Mouse (Mus musculus) embryonic facial prominence, embryonic 12.5 days (tissue): ENCODE results near the gene Cped1. TPM values are rescaled to one million over a fixed set of nuclear protein-coding genes. Genes with fewer than 3 reads are reported as not detected.
"Not testable (repeated sequence)": the region's sequence is repeated elsewhere in the genome, so short reads cannot be mapped to it uniquely, and the experiment has no call there.

Experiments used
- ATAC-seq: fragments of 200-750 bp; cut with Nextera tagmentation; 2 replicates; pipeline ENCODE4 v1.8.0; 2017; ENCODE audit not compliant: insufficient number of reproducible peaks, insufficient read depth, low FRiP score, low TSS enrichment
- H3K27ac ChIP-seq: fragments of 300-500 bp; sonication (generic); 2 replicates; pipeline ENCODE4 v1.5.1; 2016; ENCODE audit warnings: mild to moderate bottlenecking
- H3K27me3 ChIP-seq: fragments of 300-500 bp; sonication (generic); 2 replicates; pipeline ENCODE4 v1.6.1; 2016; ENCODE audit warnings: mild to moderate bottlenecking, moderate library complexity
- H3K36me3 ChIP-seq: fragments of 300-500 bp; sonication (generic); 2 replicates; pipeline ENCODE4 v1.6.1; 2016; ENCODE audit warnings: mild to moderate bottlenecking
- H3K4me1 ChIP-seq: fragments of 300-500 bp; sonication (generic); 2 replicates; pipeline ENCODE4 v1.6.1; 2016
- H3K4me2 ChIP-seq: fragments of 300-500 bp; sonication (generic); replicated peaks from 2 replicates; pipeline ENCODE4 v1.6.1; 2016; ENCODE audit warnings: mild to moderate bottlenecking, moderate library complexity
- H3K4me3 ChIP-seq: fragments of 300-500 bp; sonication (generic); 2 replicates; pipeline ENCODE4 v1.5.1; 2016; ENCODE audit warnings: mild to moderate bottlenecking
- H3K9ac ChIP-seq: fragments of 300-500 bp; sonication (generic); 2 replicates; pipeline ENCODE4 v1.6.1; 2016; ENCODE audit warnings: mild to moderate bottlenecking, moderate library complexity
- H3K9me3 ChIP-seq: fragments of 300-500 bp; sonication (generic); 2 replicates; pipeline ENCODE4 v1.6.1; 2016; ENCODE audit warnings: mild to moderate bottlenecking, moderate library complexity
- WGBS: fragments of 180-500 bp; shearing (Covaris S2); methylation state at CpG from one replicate; pipeline ENCODE4 v1.1.7; 2016; 5-methylcytosine and 5-hydroxymethylcytosine counted together
- polyA plus RNA-seq: library from polyadenylated mRNA; unstranded; fragments of >200 nt; fragmentation: Nextera tagmentation; extraction: Ambion mirVana; gene quantifications from 2 replicates; pipeline ENCODE4 v1.2.1, GENCODE M21; 2016

Cped1 gene
- polyA plus RNA-seq, 1 experiment from 2014 or later: 35.9 TPM

DNA sequence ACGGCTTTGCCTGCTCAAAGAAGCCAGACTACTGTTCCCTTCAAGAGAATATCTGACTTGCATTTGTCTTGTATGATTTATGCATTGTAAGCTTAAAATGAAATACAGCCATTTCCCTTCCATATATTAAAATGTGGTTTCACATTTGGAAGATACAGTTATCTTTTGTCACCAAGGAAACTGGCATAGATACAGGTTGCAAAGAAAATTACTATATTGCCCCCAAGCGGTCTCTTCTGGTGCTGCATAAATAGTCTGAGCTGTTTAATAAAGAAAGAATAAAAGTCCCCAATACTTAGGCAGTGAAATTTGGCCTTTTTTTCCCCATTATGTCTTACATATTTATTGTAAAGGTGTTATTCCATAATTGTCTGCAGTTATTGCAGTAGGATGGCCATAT lies 112.0 kb downstream of the Cped1 start:
- Histone ChIP-seq H3K4me2 (no peak overlapping the region), H3K27ac (no peak overlapping the region), H3K4me3 (no peak overlapping the region), H3K27me3 (no peaks in the 10 kb centered on the region), H3K9ac (no peak overlapping the region), H3K9me3 (no peaks in the 10 kb centered on the region), H3K4me1 (no peaks in the 10 kb centered on the region), H3K36me3 (no peaks in the 10 kb centered on the region; the same call in 1 of the 2 replicates)
- no peak for ATAC-seq
- WGBS: 41% methylated on average over 2 of the region's 2 CpGs

DNA sequence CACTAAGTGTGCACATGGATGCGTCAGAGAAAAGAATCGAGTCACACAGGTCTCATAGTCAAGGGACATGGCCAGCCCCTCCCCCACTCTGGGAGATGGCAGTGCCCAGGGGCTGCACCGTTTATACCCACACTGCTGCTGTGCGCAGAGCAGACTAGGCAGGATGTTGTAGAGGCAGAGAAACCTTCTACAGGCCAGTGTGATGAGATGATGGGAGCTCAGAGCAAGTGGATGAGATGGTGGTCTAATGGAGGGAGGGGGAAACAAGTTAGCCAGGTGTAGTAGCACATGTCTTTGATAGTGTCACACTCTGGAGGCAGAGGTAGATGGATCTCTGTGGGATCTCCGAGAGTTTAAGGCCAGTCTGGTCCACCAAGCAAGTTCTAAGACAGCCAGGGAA lies 114.1 kb downstream of the Cped1 start:
- Histone ChIP-seq H3K4me1 (peaks cover 5% of the 10 kb centered on the region), H3K27me3 (no peaks in the 10 kb centered on the region), H3K9me3 (no peaks in the 10 kb centered on the region), H3K9ac (no peak overlapping the region), H3K27ac (no peak overlapping the region), H3K4me2 (no peak overlapping the region), H3K36me3 (no peaks in the 10 kb centered on the region), H3K4me3 (no peak overlapping the region)
- ATAC-seq: no peak
- 73% methylated on average over 5 of the region's 5 CpGs for WGBS

GRCm38 (mm10) chr6:22101939-22102338 lies 116.2 kb downstream of the Cped1 start:
- Histone ChIP-seq H3K27ac (no peak overlapping the region), H3K9ac (no peak overlapping the region), H3K36me3 (no peaks in the 10 kb centered on the region), H3K4me3 (no peak overlapping the region), H3K27me3 (no peaks in the 10 kb centered on the region), H3K4me1 (peaks cover 5% of the 10 kb centered on the region), H3K9me3 (no peaks in the 10 kb centered on the region), H3K4me2 (no peak overlapping the region)
- no peak for ATAC-seq
- WGBS: 67% methylated on average over 3 of the region's 3 CpGs

- no peak overlapping the region for H3K4me2 ChIP-seq
- no peak for ATAC-seq
- 92% methylated on average over 4 of the region's 4 CpGs for WGBS
- no peak overlapping the region for H3K27ac ChIP-seq
- peaks cover 5% of the 10 kb centered on the region for H3K4me1 ChIP-seq
- H3K4me3 ChIP-seq: no peak overlapping the region
- no peaks in the 10 kb centered on the region for H3K27me3 ChIP-seq
- H3K9me3 ChIP-seq: no peaks in the 10 kb centered on the region
- H3K9ac ChIP-seq: no peak overlapping the region
- H3K36me3 ChIP-seq: no peaks in the 10 kb centered on the region
Observed at GRCm38 (mm10) chr6:22102752-22103151, 117.0 kb downstream of the Cped1 start.

GRCm38 (mm10) chr6:22103713-22104112 lies 118.0 kb downstream of the Cped1 start:
- peaks cover 5% of the 10 kb centered on the region for H3K4me1 ChIP-seq
- H3K27me3 ChIP-seq: no peaks in the 10 kb centered on the region
- no peak for ATAC-seq
- no peaks in the 10 kb centered on the region for H3K36me3 ChIP-seq
- no peak overlapping the region for H3K4me2 ChIP-seq
- no peaks in the 10 kb centered on the region for H3K9me3 ChIP-seq
- no peak overlapping the region for H3K9ac ChIP-seq
- H3K4me3 ChIP-seq: no peak overlapping the region
- no peak overlapping the region for H3K27ac ChIP-seq
- 71% methylated on average over 3 of the region's 3 CpGs for WGBS

DNA sequence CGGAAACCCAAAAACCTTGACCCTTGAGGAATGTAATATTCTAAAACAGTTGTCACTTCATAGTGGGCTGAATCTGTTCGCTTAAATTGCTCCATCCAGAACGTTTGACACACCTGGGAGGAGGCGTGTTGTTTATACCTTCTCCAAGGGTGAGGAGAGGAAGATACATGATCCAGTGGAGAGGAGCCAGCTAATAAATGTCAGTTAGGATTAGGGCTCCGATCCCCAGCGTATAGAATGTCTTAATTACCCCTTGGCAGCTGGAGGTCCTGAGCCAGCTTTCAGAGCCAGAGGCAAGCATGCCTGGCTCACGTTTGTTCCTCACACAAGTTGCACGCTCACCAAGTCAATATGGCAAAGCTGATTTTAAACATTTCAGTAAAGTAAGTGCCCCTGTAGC lies 118.5 kb downstream of the Cped1 start:
- Histone ChIP-seq H3K36me3 (no peaks in the 10 kb centered on the region), H3K4me2 (no peak overlapping the region), H3K9ac (no peak overlapping the region), H3K4me3 (no peak overlapping the region), H3K27me3 (no peaks in the 10 kb centered on the region), H3K9me3 (no peaks in the 10 kb centered on the region), H3K4me1 (peaks cover 5% of the 10 kb centered on the region), H3K27ac (no peak overlapping the region)
- ATAC-seq: peak; percentile 88
- 31% methylated on average over 8 of the region's 8 CpGs for WGBS

DNA sequence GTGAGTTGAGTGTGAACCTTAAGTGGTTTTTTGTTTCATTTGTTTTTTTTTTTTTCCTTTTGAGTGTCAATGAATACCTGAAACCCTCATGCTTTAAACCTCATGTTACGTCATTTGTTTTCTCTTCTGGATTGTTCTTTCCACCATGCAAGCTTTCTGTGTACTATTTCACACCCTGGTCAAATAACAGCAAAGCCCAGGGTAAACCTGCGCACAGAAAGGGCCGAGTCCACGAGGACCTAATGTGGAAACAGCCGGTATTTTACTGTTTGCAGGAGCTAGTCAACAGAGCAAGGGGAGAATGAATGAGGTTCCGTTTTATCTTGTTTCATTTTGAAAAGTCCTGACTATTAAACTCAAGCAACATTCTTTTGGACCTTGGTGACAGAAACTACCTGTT lies 128.4 kb downstream of the Cped1 start:
- Histone ChIP-seq H3K9ac (no peak overlapping the region), H3K4me1 (no peaks in the 10 kb centered on the region; the same call in 1 of the 2 replicates), H3K4me3 (no peak overlapping the region), H3K4me2 (no peak overlapping the region), H3K36me3 (no peaks in the 10 kb centered on the region), H3K9me3 (no peaks in the 10 kb centered on the region), H3K27ac (no peak overlapping the region), H3K27me3 (no peaks in the 10 kb centered on the region)
- WGBS: 81% methylated on average over 6 of the region's 6 CpGs
- ATAC-seq: no peak

DNA sequence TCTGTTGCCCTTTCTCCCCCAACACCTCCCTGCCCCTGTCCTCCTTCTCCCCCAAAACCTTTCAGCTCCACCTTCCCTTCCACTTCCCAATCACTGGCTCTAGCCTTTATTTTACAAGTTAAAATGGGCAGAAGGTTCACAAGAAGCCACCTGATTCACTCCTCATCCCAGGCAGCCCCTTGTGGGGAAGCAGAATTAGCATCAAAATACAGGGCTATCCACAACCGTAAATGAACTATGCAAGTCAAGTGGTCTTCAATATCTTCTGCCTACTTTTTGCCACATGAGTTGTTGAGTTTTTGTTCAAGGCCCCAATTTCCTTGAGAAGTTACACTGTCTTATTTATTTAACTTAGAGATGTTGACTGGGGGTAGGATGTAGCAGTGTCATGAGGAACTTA lies 131.0 kb downstream of the Cped1 start:
- no peak for ATAC-seq

DNA sequence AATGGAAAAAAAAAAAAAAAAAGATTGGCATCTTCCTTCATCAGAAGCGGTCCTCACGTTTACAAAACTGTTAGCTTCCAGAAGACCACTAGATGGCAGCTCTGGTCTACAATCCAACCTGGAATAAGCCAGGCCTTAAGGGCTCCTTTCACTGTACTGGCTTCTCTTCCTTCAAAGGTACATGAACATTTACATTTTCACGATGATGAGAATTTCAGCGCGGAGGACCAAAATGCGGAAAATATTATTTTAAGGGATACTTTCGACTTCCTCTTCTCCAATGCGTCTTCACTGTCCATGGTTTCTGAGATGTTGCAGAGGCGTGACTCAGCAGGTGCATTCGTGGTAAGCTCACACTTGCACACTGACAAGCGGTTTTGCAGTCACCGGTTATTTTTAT lies 136.4 kb downstream of the Cped1 start:
- Histone ChIP-seq H3K27ac (no peak overlapping the region), H3K9ac (no peak overlapping the region), H3K4me3 (no peak overlapping the region), H3K4me2 (no peak overlapping the region), H3K27me3 (no peaks in the 10 kb centered on the region), H3K4me1 (no peaks in the 10 kb centered on the region; the same call in 1 of the 2 replicates), H3K9me3 (no peaks in the 10 kb centered on the region), H3K36me3 (no peaks in the 10 kb centered on the region)
- 46% methylated on average over 12 of the region's 12 CpGs for WGBS
- peak; percentile 47; the same call in 1 of the 2 replicates for ATAC-seq

More for the DNA sequence above, 131.0 kb downstream of the Cped1 start:
- Histone ChIP-seq H3K4me1 (no peaks in the 10 kb centered on the region; the same call in 1 of the 2 replicates), H3K27me3 (no peaks in the 10 kb centered on the region), H3K36me3 (no peaks in the 10 kb centered on the region), H3K27ac (no peak overlapping the region), H3K9me3 (no peaks in the 10 kb centered on the region), H3K9ac (no peak overlapping the region), H3K4me2 (no peak overlapping the region), H3K4me3 (no peak overlapping the region)
- WGBS: 85% methylated on average over 1 of the region's 1 CpGs

DNA sequence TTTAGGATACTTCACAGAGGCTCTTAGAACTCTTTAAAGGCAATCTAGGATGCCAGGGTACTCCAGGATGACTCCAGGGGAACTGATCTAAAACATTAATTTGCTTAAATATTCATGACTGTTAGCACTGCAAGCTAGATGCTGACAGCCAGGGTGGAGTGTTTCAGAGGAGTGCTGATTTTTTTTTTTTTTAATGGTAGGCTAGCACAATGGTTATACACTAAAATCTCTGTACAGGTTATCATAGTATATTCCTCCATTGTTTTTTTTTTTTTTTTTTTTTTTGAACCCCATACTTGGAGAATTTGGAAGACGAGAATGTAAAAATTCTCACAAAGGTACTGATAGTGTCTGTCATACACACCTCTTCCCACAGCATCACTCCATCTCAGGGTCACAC lies 137.0 kb downstream of the Cped1 start:
- 74% methylated on average over 1 of the region's 1 CpGs for WGBS
- no peak overlapping the region for H3K4me3 ChIP-seq
- H3K4me1 ChIP-seq: no peaks in the 10 kb centered on the region; the same call in 1 of the 2 replicates
- no peak for ATAC-seq
- no peaks in the 10 kb centered on the region for H3K9me3 ChIP-seq
- H3K36me3 ChIP-seq: no peaks in the 10 kb centered on the region
- no peak overlapping the region for H3K4me2 ChIP-seq
- H3K27me3 ChIP-seq: no peaks in the 10 kb centered on the region
- H3K9ac ChIP-seq: no peak overlapping the region
- H3K27ac ChIP-seq: no peak overlapping the region

- no peak overlapping the region for H3K4me2 ChIP-seq
- no peaks in the 10 kb centered on the region for H3K9me3 ChIP-seq
- no peak overlapping the region for H3K27ac ChIP-seq
- no peaks in the 10 kb centered on the region for H3K4me1 ChIP-seq
- no peaks in the 10 kb centered on the region for H3K36me3 ChIP-seq
- H3K9ac ChIP-seq: no peak overlapping the region
- no peak overlapping the region for H3K4me3 ChIP-seq
- 70% methylated on average over 3 of the region's 3 CpGs for WGBS
- no peaks in the 10 kb centered on the region for H3K27me3 ChIP-seq
- ATAC-seq: no peak
Observed at GRCm38 (mm10) chr6:22123332-22123731, 137.6 kb downstream of the Cped1 start.

- 83% methylated on average over 25 of the region's 31 CpGs for WGBS
- H3K4me1 ChIP-seq, ATAC-seq, H3K4me2 ChIP-seq, H3K36me3 ChIP-seq, H3K27ac ChIP-seq, H3K27me3 ChIP-seq, H3K9ac ChIP-seq, H3K4me3 ChIP-seq, H3K9me3 ChIP-seq: not testable (repeated sequence)
Observed at GRCm38 (mm10) chr6:22124575-22125330, 139.0 kb downstream of the Cped1 start.
